ENCODE assay signal across 8 mouse cellular contexts in the genomic region with DNA sequence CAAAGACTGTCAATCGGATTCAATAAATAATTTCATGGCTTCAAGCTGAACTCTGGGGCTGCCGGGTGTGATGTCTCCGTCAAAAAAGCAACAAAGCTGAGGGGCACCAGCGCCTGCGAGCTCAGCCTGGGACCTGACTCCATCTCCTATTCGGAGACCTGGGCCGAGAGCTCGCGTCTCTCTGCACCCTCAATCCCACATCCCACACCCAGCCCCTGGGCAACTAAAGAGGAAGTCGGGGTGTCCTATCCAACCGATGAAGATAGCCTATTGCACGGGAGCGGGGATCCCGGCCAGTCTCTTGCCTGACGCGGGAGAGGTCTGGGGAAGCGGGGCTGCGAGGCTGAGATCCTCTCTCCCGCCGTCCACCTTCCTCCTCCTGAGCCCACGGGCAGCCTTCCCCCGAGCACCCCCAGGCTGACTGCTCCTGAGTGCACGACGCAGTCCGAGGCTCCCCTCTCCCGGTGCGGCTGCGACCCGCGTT. TPM values are rescaled to one million over a fixed set of nuclear protein-coding genes. Genes with fewer than 3 reads are reported as not detected.
DNase-seq lines count a peak whose midpoint lies in the region; ATAC-seq and TF ChIP-seq lines count a peak whose summit lies in the region.

No protein-coding gene starts in this region.

- intact Hi-C loops in heart, postnatal 25 days (cut with DNase I), result loop anchor here (5.0 kb wide), 2 partner anchors 52 to 168 kb away; no protein-coding TSS in a partner anchor

- ATAC-seq in forebrain, embryonic 16.5 days, result peak; percentile 26
- peak; percentile 13 for ATAC-seq in intestine, embryonic 14.5 days (replicated peaks; ENCODE audit: low FRiP score, low TSS enrichment, low read depth)
- ATAC-seq in neural tube, embryonic 12.5 days (ENCODE audit: low FRiP score, low read depth), result no peak; the same call in 1 of the 2 replicates

- H3K36me3 ChIP-seq in forebrain, embryonic 16.5 days (ENCODE audit: control insufficient read depth, insufficient read depth), result no peaks in the 10 kb centered on the region
- no peaks in the 10 kb centered on the region for H3K36me3 ChIP-seq in intestine, embryonic 14.5 days (ENCODE audit: control insufficient read depth, insufficient read depth, low read length)
- no peaks in the 10 kb centered on the region for H3K36me3 ChIP-seq in neural tube, embryonic 12.5 days

- peak; percentile 96 for DNase-seq in heart, adult 11 months
- DNase-seq in heart, postnatal 25 days (ENCODE audit: low spot score), result no peak
- peak; percentile 52 for DNase-seq in adrenal gland, postnatal 14 days
- DNase-seq in intestine, embryonic 14.5 days (ENCODE audit: low spot score), result peak; percentile 82
- peak; percentile 64 for DNase-seq in lung, adult 2 months
- peak; percentile 19 for DNase-seq in urinary bladder, postnatal 14 days (ENCODE audit: low spot score)

- H3K4me2 ChIP-seq in forebrain, embryonic 16.5 days (ENCODE audit: low read length), result peak overlapping the region; percentile 83
- peak overlapping the region; percentile 83 for H3K4me2 ChIP-seq in intestine, embryonic 14.5 days (ENCODE audit: low read length)
- peak overlapping the region; percentile 91 for H3K4me2 ChIP-seq in neural tube, embryonic 12.5 days (replicated peaks)

- H3K27ac ChIP-seq in forebrain, embryonic 16.5 days (ENCODE audit: low read length), result peak overlapping the region; percentile 85
- peak overlapping the region; percentile 75 for H3K27ac ChIP-seq in intestine, embryonic 14.5 days (ENCODE audit: low read depth)
- peak overlapping the region; percentile 82 for H3K27ac ChIP-seq in neural tube, embryonic 12.5 days

- H3K9me3 ChIP-seq in forebrain, embryonic 16.5 days (ENCODE audit: control insufficient read depth, low read length), result no peaks in the 10 kb centered on the region
- H3K9me3 ChIP-seq in intestine, embryonic 14.5 days (ENCODE audit: control insufficient read depth, low read length), result no peaks in the 10 kb centered on the region
- no peaks in the 10 kb centered on the region for H3K9me3 ChIP-seq in neural tube, embryonic 12.5 days

- peaks cover 27% of the 10 kb centered on the region for H3K4me1 ChIP-seq in forebrain, embryonic 16.5 days (replicated peaks; ENCODE audit: control insufficient read depth, insufficient read depth, low read length)
- H3K4me1 ChIP-seq in intestine, embryonic 14.5 days (replicated peaks; ENCODE audit: control insufficient read depth, insufficient read depth, low read length), result 0 out of 2 replicates have a peak, but pooled peaks cover 4% of the 10 kb centered on the region
- H3K4me1 ChIP-seq in lung, adult 2 months (ENCODE audit: control insufficient read depth, insufficient read depth, low read length), result peaks cover 16% of the 10 kb centered on the region
- peaks cover 8% of the 10 kb centered on the region; the same call in 1 of the 2 replicates for H3K4me1 ChIP-seq in neural tube, embryonic 12.5 days

- peak overlapping the region; percentile 76 for H3K4me3 ChIP-seq in forebrain, embryonic 16.5 days (replicated peaks; ENCODE audit: low read length)
- peak overlapping the region; percentile 87 for H3K4me3 ChIP-seq in intestine, embryonic 14.5 days (ENCODE audit: low read depth, low read length)
- peak overlapping the region; percentile 84 for H3K4me3 ChIP-seq in lung, adult 2 months (replicated peaks; ENCODE audit: extremely low read depth, low read depth, low read length)
- H3K4me3 ChIP-seq in neural tube, embryonic 12.5 days, result peak overlapping the region; percentile 60

- H3K9ac ChIP-seq in forebrain, embryonic 16.5 days (replicated peaks; ENCODE audit: low read depth, low read length), result peak overlapping the region; percentile 91
- peak overlapping the region; percentile 78 for H3K9ac ChIP-seq in intestine, embryonic 14.5 days (ENCODE audit: low read length)
- H3K9ac ChIP-seq in neural tube, embryonic 12.5 days, result peak overlapping the region; percentile 67

- no peaks in the 10 kb centered on the region for H3K27me3 ChIP-seq in forebrain, embryonic 16.5 days (replicated peaks; ENCODE audit: control insufficient read depth, insufficient read depth, low read length)
- no peaks in the 10 kb centered on the region for H3K27me3 ChIP-seq in intestine, embryonic 14.5 days (replicated peaks; ENCODE audit: control insufficient read depth, insufficient read depth, low read length)
- peaks cover 6% of the 10 kb centered on the region; the same call in 1 of the 2 replicates for H3K27me3 ChIP-seq in neural tube, embryonic 12.5 days (replicated peaks)

- WGBS in forebrain, embryonic 16.5 days, result under 1% methylated on average over 30 of the region's 30 CpGs
- 1% methylated on average over 21 of the region's 30 CpGs for WGBS in intestine, embryonic 14.5 days
- under 1% methylated on average over 30 of the region's 30 CpGs for WGBS in lung, adult 2 months
- whole genome bisulfite sequencing in neural tube, embryonic 12.5 days, result 1% methylated on average over 30 of the region's 30 CpGs

- TF ChIP-seq CTCF in lung, adult 2 months (IDR thresholded peaks at IDR 0.05; ENCODE audit: insufficient read depth, low read length), result no peak

- TF ChIP-seq POLR2A in lung, adult 2 months (IDR thresholded peaks at IDR 0.05; ENCODE audit: borderline replicate concordance, extremely low read depth, low read depth, low read length), result no peak

RNA-seq across cellular contexts. Expression of gene Ankrd44, which starts 0.7 kb away (rescaled TPM):
- total RNA-seq in heart, postnatal 25 days (2021), result 10 to 100 TPM; 12.1 to 12.8 TPM
- 20.5 and 36.5 TPM in 2 replicates for total RNA-seq in adrenal gland, postnatal 14 days (2021)
- 24.0 and 28.2 TPM in 2 replicates for polyA plus RNA-seq in forebrain, embryonic 16.5 days (2015; fragmentation: Nextera tagmentation; extraction: Ambion mirVana)
- polyA plus RNA-seq in intestine, embryonic 14.5 days (2014; fragmentation: Nextera tagmentation; extraction: Ambion mirVana), result 15.3 and 16.0 TPM in 2 replicates
- polyA plus RNA-seq in lung, adult 2 months (2012; rRNA removed), result 39.0 and 67.3 TPM in 2 replicates
- 13.5 and 14.7 TPM in 2 replicates for polyA plus RNA-seq in neural tube, embryonic 12.5 days (2016; fragmentation: Nextera tagmentation; extraction: Ambion mirVana)
